Mouse (Mus musculus) intestine, embryonic 15.5 days (tissue): ENCODE data around the gene Txndc8. TPM values are rescaled to one million over a fixed set of nuclear protein-coding genes. Genes with fewer than 3 reads are reported as not detected.

Source experiments
- ATAC-seq: fragments of 200-750 bp; cut with Nextera tagmentation; 2 replicates; pipeline ENCODE4 v1.8.0; 2017; ENCODE audit warnings: moderate TSS enrichment, moderate library complexity
- H3K27ac ChIP-seq: fragments of 300-500 bp; sonication (generic); 2 replicates; pipeline ENCODE4 v1.5.1; 2015; ENCODE audit warnings: mild to moderate bottlenecking, inconsistent platforms
- H3K27me3 ChIP-seq: fragments of 300-500 bp; sonication (generic); replicated peaks from 2 replicates; pipeline ENCODE4 v1.6.1; 2015; ENCODE audit warnings: inconsistent platforms
- H3K36me3 ChIP-seq: fragments of 300-500 bp; sonication (generic); 2 replicates; pipeline ENCODE4 v1.6.1; 2015; ENCODE audit warnings: inconsistent platforms
- H3K4me1 ChIP-seq: fragments of 300-500 bp; sonication (generic); replicated peaks from 2 replicates; pipeline ENCODE4 v1.6.1; 2015; ENCODE audit warnings: inconsistent platforms
- H3K4me2 ChIP-seq: fragments of 300-500 bp; sonication (generic); replicated peaks from 2 replicates; pipeline ENCODE4 v1.6.1; 2015; ENCODE audit warnings: mild to moderate bottlenecking, inconsistent platforms
- H3K4me3 ChIP-seq: fragments of 300-500 bp; sonication (generic); replicated peaks from 2 replicates; pipeline ENCODE4 v1.5.1; 2015; ENCODE audit warnings: inconsistent platforms
- H3K9ac ChIP-seq: fragments of 300-500 bp; sonication (generic); 2 replicates; pipeline ENCODE4 v1.6.1; 2015; ENCODE audit warnings: inconsistent platforms
- H3K9me3 ChIP-seq: fragments of 300-500 bp; sonication (generic); 2 replicates; pipeline ENCODE4 v1.6.1; 2016; ENCODE audit warnings: inconsistent platforms
- WGBS: fragments of 180-500 bp; shearing (Covaris S2); methylation state at CpG from one replicate; pipeline ENCODE4 v1.1.7; 2015; 5-methylcytosine and 5-hydroxymethylcytosine counted together
- polyA plus RNA-seq: library from polyadenylated mRNA; unstranded; fragments of >200 nt; fragmentation: Nextera tagmentation; extraction: Ambion mirVana; gene quantifications from 2 replicates; pipeline ENCODE4 v1.2.1, GENCODE M21; 2015

Txndc8 gene
- polyA plus RNA-seq, 1 experiment from 2014 or later, result not detected

- Histone ChIP-seq H3K4me2 (peak overlapping the region; percentile 75), H3K27ac (peak overlapping the region; percentile 94; the same call in 1 of the 2 replicates), H3K4me3 (peak overlapping the region; percentile 83), H3K27me3 (no peaks in the 10 kb centered on the region), H3K9me3 (no peaks in the 10 kb centered on the region), H3K9ac (peak overlapping the region; percentile 72), H3K36me3 (peaks cover 19% of the 10 kb centered on the region), H3K4me1 (peaks cover 19% of the 10 kb centered on the region)
- no peak for ATAC-seq
- 65% methylated on average over 8 of the region's 8 CpGs for WGBS
Observed at GRCm38 (mm10) chr4:57954991-57955390, 53.9 kb downstream of the Txndc8 start.

DNA sequence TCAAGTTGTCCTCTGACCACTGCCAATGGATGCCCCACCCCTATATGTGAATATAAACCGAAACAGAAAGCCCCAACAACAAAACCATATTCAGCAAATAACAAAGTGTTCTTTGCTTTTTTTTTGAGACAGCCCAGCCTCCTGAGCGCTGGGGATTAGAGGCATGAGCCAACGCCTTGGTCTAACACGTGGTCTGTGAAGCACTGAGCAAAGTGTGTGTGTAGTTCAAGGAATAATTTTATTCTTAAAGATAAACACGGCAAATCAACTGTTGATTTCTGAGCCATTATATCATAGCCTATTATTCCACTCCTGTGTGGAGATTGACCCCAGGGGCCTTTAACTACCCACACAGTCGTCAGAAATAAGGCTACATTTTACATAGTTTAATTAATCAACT is 54.3 kb downstream of the Txndc8 start:
- no peak overlapping the region for H3K27ac ChIP-seq
- H3K36me3 ChIP-seq, result peaks cover 23% of the 10 kb centered on the region
- no peaks in the 10 kb centered on the region for H3K27me3 ChIP-seq
- peak overlapping the region; percentile 83 for H3K4me3 ChIP-seq
- 62% methylated on average over 6 of the region's 6 CpGs for WGBS
- peak overlapping the region; percentile 75 for H3K4me2 ChIP-seq
- H3K9ac ChIP-seq, result peak overlapping the region; percentile 72; the same call in 1 of the 2 replicates
- ATAC-seq, result no peak
- no peaks in the 10 kb centered on the region for H3K9me3 ChIP-seq
- peaks cover 23% of the 10 kb centered on the region for H3K4me1 ChIP-seq

- Histone ChIP-seq H3K9me3 (no peaks in the 10 kb centered on the region), H3K36me3 (peaks cover 29% of the 10 kb centered on the region), H3K4me2 (peak overlapping the region; percentile 75), H3K27ac (0 out of 2 replicates have a peak overlapping the region, but pooled peaks have one; percentile 19), H3K4me3 (peak overlapping the region; percentile 83), H3K4me1 (peaks cover 25% of the 10 kb centered on the region), H3K27me3 (no peaks in the 10 kb centered on the region), H3K9ac (no peak overlapping the region)
- ATAC-seq, result no peak
- WGBS, result 70% methylated on average over 7 of the region's 7 CpGs
Observed at GRCm38 (mm10) chr4:57953796-57954195, 55.1 kb downstream of the Txndc8 start.

DNA sequence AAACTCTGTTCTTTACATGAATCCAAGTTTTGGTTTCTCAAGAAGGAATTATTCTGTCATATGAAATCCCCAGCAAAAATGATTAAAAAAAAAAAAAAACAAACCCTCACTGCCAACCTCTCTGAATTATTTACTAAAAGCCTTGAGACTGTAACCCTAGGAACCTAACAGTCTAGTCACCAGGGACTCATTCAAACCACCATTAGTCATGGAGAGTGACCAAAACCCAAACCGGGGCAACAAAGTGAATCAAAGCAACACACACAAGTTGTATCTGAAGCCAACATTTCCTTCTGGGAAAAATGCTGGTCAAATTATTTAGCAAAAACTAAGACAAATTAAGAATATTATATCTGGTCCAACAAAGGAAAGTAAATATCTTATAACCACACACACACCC is 56.0 kb downstream of the Txndc8 start:
- no peak overlapping the region for H3K4me2 ChIP-seq
- peaks cover 32% of the 10 kb centered on the region for H3K4me1 ChIP-seq
- no peak overlapping the region for H3K9ac ChIP-seq
- H3K4me3 ChIP-seq, result no peak overlapping the region
- ATAC-seq, result no peak
- H3K27ac ChIP-seq, result no peak overlapping the region
- no peaks in the 10 kb centered on the region for H3K27me3 ChIP-seq
- peaks cover 37% of the 10 kb centered on the region for H3K36me3 ChIP-seq
- no peaks in the 10 kb centered on the region for H3K9me3 ChIP-seq
- 93% methylated on average over 1 of the region's 1 CpGs for WGBS

- H3K27me3 ChIP-seq, result no peaks in the 10 kb centered on the region
- no peak for ATAC-seq
- peaks cover 37% of the 10 kb centered on the region for H3K36me3 ChIP-seq
- no peak overlapping the region; the same call in 1 of the 2 replicates for H3K4me2 ChIP-seq
- no peak overlapping the region for H3K4me3 ChIP-seq
- no peaks in the 10 kb centered on the region for H3K9me3 ChIP-seq
- no peak overlapping the region for H3K27ac ChIP-seq
- peaks cover 28% of the 10 kb centered on the region for H3K4me1 ChIP-seq
- no peak overlapping the region for H3K9ac ChIP-seq
- 86% methylated on average over 3 of the region's 3 CpGs for WGBS
Observed at GRCm38 (mm10) chr4:57952416-57952815, 56.5 kb downstream of the Txndc8 start.

GRCm38 (mm10) chr4:57949866-57950265 is 59.1 kb downstream of the Txndc8 start:
- Histone ChIP-seq H3K4me1 (peaks cover 26% of the 10 kb centered on the region; the same call in 1 of the 2 replicates), H3K9ac (no peak overlapping the region), H3K36me3 (peaks cover 39% of the 10 kb centered on the region), H3K27ac (0 out of 2 replicates have a peak overlapping the region, but pooled peaks have one; percentile 6), H3K4me3 (no peak overlapping the region), H3K9me3 (no peaks in the 10 kb centered on the region), H3K27me3 (no peaks in the 10 kb centered on the region), H3K4me2 (no peak overlapping the region)
- no peak for ATAC-seq
- 91% methylated on average over 6 of the region's 6 CpGs for WGBS

- peak; percentile 81 for ATAC-seq
- H3K9ac ChIP-seq, result no peak overlapping the region
- 82% methylated on average over 4 of the region's 4 CpGs for WGBS
Observed at GRCm38 (mm10) chr4:57947476-57947875, 61.4 kb downstream of the Txndc8 start.

GRCm38 (mm10) chr4:57947036-57947435 is 61.9 kb downstream of the Txndc8 start:
- Histone ChIP-seq H3K9me3 (no peaks in the 10 kb centered on the region), H3K4me1 (peaks cover 22% of the 10 kb centered on the region; the same call in 1 of the 2 replicates), H3K4me3 (no peak overlapping the region), H3K4me2 (peak overlapping the region; percentile 28), H3K27me3 (no peaks in the 10 kb centered on the region), H3K27ac (peak overlapping the region; percentile 82), H3K9ac (no peak overlapping the region), H3K36me3 (peaks cover 48% of the 10 kb centered on the region)
- peak; percentile 95 for ATAC-seq
- 55% methylated on average over 10 of the region's 10 CpGs for WGBS

More at GRCm38 (mm10) chr4:57947476-57947875, 61.4 kb downstream of the Txndc8 start:
- Histone ChIP-seq H3K4me2 (peak overlapping the region; percentile 31; the same call in 1 of the 2 replicates), H3K27me3 (no peaks in the 10 kb centered on the region), H3K9me3 (no peaks in the 10 kb centered on the region), H3K36me3 (peaks cover 48% of the 10 kb centered on the region), H3K27ac (peak overlapping the region; percentile 86), H3K4me1 (peaks cover 22% of the 10 kb centered on the region; the same call in 1 of the 2 replicates), H3K4me3 (no peak overlapping the region)

- H3K4me2 ChIP-seq, result no peak overlapping the region
- no peak overlapping the region for H3K9ac ChIP-seq
- H3K4me1 ChIP-seq, result peaks cover 4% of the 10 kb centered on the region; the same call in 1 of the 2 replicates
- H3K9me3 ChIP-seq, result no peaks in the 10 kb centered on the region
- H3K36me3 ChIP-seq, result peaks cover 10% of the 10 kb centered on the region
- no peaks in the 10 kb centered on the region for H3K27me3 ChIP-seq
- WGBS, result 88% methylated on average over 2 of the region's 2 CpGs
- no peak overlapping the region for H3K4me3 ChIP-seq
- ATAC-seq, result no peak
- no peak overlapping the region for H3K27ac ChIP-seq
Observed at GRCm38 (mm10) chr4:57942892-57943291, 66.0 kb downstream of the Txndc8 start.

DNA sequence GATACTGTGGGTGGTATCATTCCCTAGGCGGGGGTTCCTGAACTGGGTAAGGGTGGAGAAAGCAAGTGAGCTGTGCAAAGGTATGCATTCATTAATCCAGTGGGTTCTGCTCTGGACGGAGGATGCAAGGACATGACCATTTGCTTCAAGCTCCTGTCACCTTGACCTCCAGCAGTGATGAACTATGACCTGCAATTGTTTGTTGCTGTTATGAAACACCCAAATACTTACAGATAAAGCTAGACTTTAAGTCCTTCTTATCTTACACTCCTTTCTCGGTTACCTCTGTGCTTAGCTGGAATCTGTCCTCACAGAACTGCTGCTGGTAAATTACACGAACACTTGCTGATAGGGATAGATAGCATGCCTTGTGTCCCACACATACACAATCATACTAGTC is 68.3 kb downstream of the Txndc8 start:
- peaks cover 10% of the 10 kb centered on the region for H3K36me3 ChIP-seq
- no peak overlapping the region for H3K4me3 ChIP-seq
- no peak overlapping the region for H3K9ac ChIP-seq
- ATAC-seq, result peak; percentile 37; the same call in 1 of the 2 replicates
- H3K9me3 ChIP-seq, result no peaks in the 10 kb centered on the region
- 75% methylated on average over 4 of the region's 4 CpGs for WGBS
- no peak overlapping the region for H3K27ac ChIP-seq
- no peak overlapping the region for H3K4me2 ChIP-seq
- H3K4me1 ChIP-seq, result no peaks in the 10 kb centered on the region
- H3K27me3 ChIP-seq, result no peaks in the 10 kb centered on the region

DNA sequence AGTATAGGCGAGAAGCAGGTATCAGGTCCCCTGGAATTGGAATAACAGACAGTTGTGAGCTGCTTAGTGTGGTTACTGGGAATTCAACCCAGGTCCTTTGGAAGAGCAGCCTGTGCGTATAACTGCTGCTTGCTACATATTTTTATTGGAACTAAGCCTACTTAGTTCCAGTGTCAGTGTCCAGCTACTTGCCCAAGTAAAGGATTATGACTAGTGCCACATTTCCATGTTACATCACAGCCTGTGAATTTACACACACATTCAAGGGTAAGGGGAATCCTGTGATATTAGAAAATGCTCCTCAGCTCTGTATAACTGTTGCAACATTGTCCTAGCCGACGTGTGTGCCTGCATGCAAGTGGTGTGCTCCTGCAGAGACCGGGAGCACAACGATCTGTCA is 71.6 kb downstream of the Txndc8 start:
- no peak for ATAC-seq
- no peak overlapping the region for H3K4me3 ChIP-seq
- no peaks in the 10 kb centered on the region for H3K27me3 ChIP-seq
- 78% methylated on average over 6 of the region's 6 CpGs for WGBS
- H3K4me1 ChIP-seq, result no peaks in the 10 kb centered on the region
- H3K27ac ChIP-seq, result no peak overlapping the region
- H3K9ac ChIP-seq, result no peak overlapping the region
- no peaks in the 10 kb centered on the region for H3K9me3 ChIP-seq
- H3K36me3 ChIP-seq, result no peaks in the 10 kb centered on the region
- no peak overlapping the region for H3K4me2 ChIP-seq

DNA sequence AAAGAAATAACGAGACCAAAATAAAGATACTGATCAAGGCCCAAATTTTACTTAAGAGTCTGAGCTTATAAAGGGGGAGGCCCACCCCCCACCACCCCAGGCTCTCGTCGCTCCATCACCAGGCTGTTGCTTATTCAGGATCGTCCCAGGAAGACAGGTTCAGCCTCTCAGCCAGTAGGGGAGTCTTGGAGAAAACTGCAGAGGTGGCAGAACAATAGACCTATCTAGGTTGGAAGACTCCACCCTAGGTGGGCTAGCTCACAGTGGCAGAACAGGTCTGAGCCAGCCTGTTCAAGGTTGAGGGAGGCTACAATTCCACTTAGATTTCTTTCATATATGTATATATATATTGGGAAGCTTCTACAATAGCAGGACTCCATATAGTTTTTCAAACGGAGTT is 74.7 kb downstream of the Txndc8 start:
- H3K4me2 ChIP-seq, result no peak overlapping the region
- H3K27ac ChIP-seq, result no peak overlapping the region
- H3K27me3 ChIP-seq, result no peaks in the 10 kb centered on the region
- no peaks in the 10 kb centered on the region for H3K9me3 ChIP-seq
- 65% methylated on average over 5 of the region's 5 CpGs for WGBS
- no peaks in the 10 kb centered on the region for H3K36me3 ChIP-seq
- ATAC-seq, result no peak
- H3K4me3 ChIP-seq, result no peak overlapping the region
- no peak overlapping the region for H3K9ac ChIP-seq
- H3K4me1 ChIP-seq, result no peaks in the 10 kb centered on the region
